Mouse (Mus musculus): Measurements from ENCODE around the gene Tctex1d2. TPM values are rescaled to one million over a fixed set of nuclear protein-coding genes. Genes with fewer than 3 reads are reported as not detected.

Gene Tctex1d2
- polyA plus RNA-seq, 1 experiment, result 24.7 TPM

- TF ChIP-seq POLR2A (IDR thresholded peaks at IDR 0.05; ENCODE audit: borderline replicate concordance, insufficient read depth, low read length) (no peak), CTCF (IDR thresholded peaks at IDR 0.05; ENCODE audit: borderline replicate concordance, insufficient read depth, low read depth, low read length) (no peak)
- peaks cover 6% of the 10 kb centered on the region; the same call in 1 of the 2 replicates for H3K4me1 ChIP-seq (ENCODE audit: control insufficient read depth, insufficient read depth, low read length)
- H3K27me3 ChIP-seq (ENCODE audit: control insufficient read depth, insufficient read depth, low read length), result no peaks in the 10 kb centered on the region
- 86% methylated on average over 3 of the region's 3 CpGs for WGBS
- H3K4me3 ChIP-seq (replicated peaks; ENCODE audit: insufficient read depth, low read depth, low read length), result no peak overlapping the region
- H3K27ac ChIP-seq (ENCODE audit: insufficient read depth, low read length), result no peak overlapping the region
- no peak for DNase-seq
Observed at GRCm38 (mm10) chr16:32449665-32450064, 30.2 kb downstream of the Tctex1d2 start.

- 89% methylated on average over 2 of the region's 2 CpGs for WGBS
- TF ChIP-seq CTCF (IDR thresholded peaks at IDR 0.05; ENCODE audit: borderline replicate concordance, insufficient read depth, low read depth, low read length), result no peak
- no peak for TF ChIP-seq POLR2A (IDR thresholded peaks at IDR 0.05; ENCODE audit: borderline replicate concordance, insufficient read depth, low read length)
- peaks cover 6% of the 10 kb centered on the region; the same call in 1 of the 2 replicates for H3K4me1 ChIP-seq (ENCODE audit: control insufficient read depth, insufficient read depth, low read length)
Observed at GRCm38 (mm10) chr16:32450133-32450532, 30.6 kb downstream of the Tctex1d2 start.

GRCm38 (mm10) chr16:32453102-32453501 lies 33.6 kb downstream of the Tctex1d2 start:
- 93% methylated on average over 8 of the region's 8 CpGs for WGBS
- Histone ChIP-seq H3K27me3 (ENCODE audit: control insufficient read depth, insufficient read depth, low read length) (no peaks in the 10 kb centered on the region), H3K4me3 (replicated peaks; ENCODE audit: insufficient read depth, low read depth, low read length) (no peak overlapping the region), H3K4me1 (ENCODE audit: control insufficient read depth, insufficient read depth, low read length) (peaks cover 3% of the 10 kb centered on the region; the same call in 1 of the 2 replicates), H3K27ac (ENCODE audit: insufficient read depth, low read length) (no peak overlapping the region)
- no peak for TF ChIP-seq CTCF (IDR thresholded peaks at IDR 0.05; ENCODE audit: borderline replicate concordance, insufficient read depth, low read depth, low read length)
- no peak for TF ChIP-seq POLR2A (IDR thresholded peaks at IDR 0.05; ENCODE audit: borderline replicate concordance, insufficient read depth, low read length)
- DNase-seq, result no peak

More at GRCm38 (mm10) chr16:32450133-32450532, 30.6 kb downstream of the Tctex1d2 start:
- H3K4me3 ChIP-seq (replicated peaks; ENCODE audit: insufficient read depth, low read depth, low read length), result no peak overlapping the region
- no peak overlapping the region for H3K27ac ChIP-seq (ENCODE audit: insufficient read depth, low read length)
- DNase-seq, result no peak
- H3K27me3 ChIP-seq (ENCODE audit: control insufficient read depth, insufficient read depth, low read length), result no peaks in the 10 kb centered on the region

- Histone ChIP-seq H3K4me3 (replicated peaks; ENCODE audit: insufficient read depth, low read depth, low read length) (no peak overlapping the region), H3K4me1 (ENCODE audit: control insufficient read depth, insufficient read depth, low read length) (no peaks in the 10 kb centered on the region; the same call in 1 of the 2 replicates), H3K27me3 (ENCODE audit: control insufficient read depth, insufficient read depth, low read length) (no peaks in the 10 kb centered on the region), H3K27ac (ENCODE audit: insufficient read depth, low read length) (no peak overlapping the region)
- DNase-seq, result no peak
- WGBS, result 90% methylated on average over 5 of the region's 5 CpGs
- TF ChIP-seq CTCF (IDR thresholded peaks at IDR 0.05; ENCODE audit: borderline replicate concordance, insufficient read depth, low read depth, low read length), result no peak
- no peak for TF ChIP-seq POLR2A (IDR thresholded peaks at IDR 0.05; ENCODE audit: borderline replicate concordance, insufficient read depth, low read length)
Observed at GRCm38 (mm10) chr16:32454646-32455045, 35.1 kb downstream of the Tctex1d2 start.

GRCm38 (mm10) chr16:32456086-32456485 lies 36.6 kb downstream of the Tctex1d2 start:
- Histone ChIP-seq H3K4me3 (replicated peaks; ENCODE audit: insufficient read depth, low read depth, low read length) (no peak overlapping the region), H3K27ac (ENCODE audit: insufficient read depth, low read length) (no peak overlapping the region), H3K27me3 (ENCODE audit: control insufficient read depth, insufficient read depth, low read length) (no peaks in the 10 kb centered on the region), H3K4me1 (ENCODE audit: control insufficient read depth, insufficient read depth, low read length) (no peaks in the 10 kb centered on the region; the same call in 1 of the 2 replicates)
- DNase-seq, result no peak
- no peak for TF ChIP-seq CTCF (IDR thresholded peaks at IDR 0.05; ENCODE audit: borderline replicate concordance, insufficient read depth, low read depth, low read length)
- no peak for TF ChIP-seq POLR2A (IDR thresholded peaks at IDR 0.05; ENCODE audit: borderline replicate concordance, insufficient read depth, low read length)

GRCm38 (mm10) chr16:32456761-32457160 lies 37.3 kb downstream of the Tctex1d2 start:
- Histone ChIP-seq H3K27ac (ENCODE audit: insufficient read depth, low read length) (no peak overlapping the region), H3K4me3 (replicated peaks; ENCODE audit: insufficient read depth, low read depth, low read length) (no peak overlapping the region), H3K27me3 (ENCODE audit: control insufficient read depth, insufficient read depth, low read length) (no peaks in the 10 kb centered on the region), H3K4me1 (ENCODE audit: control insufficient read depth, insufficient read depth, low read length) (no peaks in the 10 kb centered on the region; the same call in 1 of the 2 replicates)
- no peak for TF ChIP-seq CTCF (IDR thresholded peaks at IDR 0.05; ENCODE audit: borderline replicate concordance, insufficient read depth, low read depth, low read length)
- TF ChIP-seq POLR2A (IDR thresholded peaks at IDR 0.05; ENCODE audit: borderline replicate concordance, insufficient read depth, low read length), result no peak
- DNase-seq, result no peak
- WGBS, result 94% methylated on average over 1 of the region's 1 CpGs

- TF ChIP-seq CTCF (IDR thresholded peaks at IDR 0.05; ENCODE audit: borderline replicate concordance, insufficient read depth, low read depth, low read length) (peak; percentile 64), POLR2A (IDR thresholded peaks at IDR 0.05; ENCODE audit: borderline replicate concordance, insufficient read depth, low read length) (no peak)
- Histone ChIP-seq H3K4me3 (replicated peaks; ENCODE audit: insufficient read depth, low read depth, low read length) (no peak overlapping the region), H3K27ac (ENCODE audit: insufficient read depth, low read length) (no peak overlapping the region), H3K4me1 (ENCODE audit: control insufficient read depth, insufficient read depth, low read length) (no peaks in the 10 kb centered on the region; the same call in 1 of the 2 replicates), H3K27me3 (ENCODE audit: control insufficient read depth, insufficient read depth, low read length) (no peaks in the 10 kb centered on the region)
- peak; percentile 50 to 67 for DNase-seq
- WGBS, result 59% methylated on average over 10 of the region's 10 CpGs
Observed at GRCm38 (mm10) chr16:32457589-32458386, 38.3 kb downstream of the Tctex1d2 start.

GRCm38 (mm10) chr16:32460518-32460917 lies 41.0 kb downstream of the Tctex1d2 start:
- WGBS, result 53% methylated on average over 4 of the region's 4 CpGs
- no peak for TF ChIP-seq CTCF (IDR thresholded peaks at IDR 0.05; ENCODE audit: borderline replicate concordance, insufficient read depth, low read depth, low read length)
- no peak for TF ChIP-seq POLR2A (IDR thresholded peaks at IDR 0.05; ENCODE audit: borderline replicate concordance, insufficient read depth, low read length)
- DNase-seq, result no peak
- Histone ChIP-seq H3K4me1 (ENCODE audit: control insufficient read depth, insufficient read depth, low read length) (no peaks in the 10 kb centered on the region; the same call in 1 of the 2 replicates), H3K4me3 (replicated peaks; ENCODE audit: insufficient read depth, low read depth, low read length) (no peak overlapping the region), H3K27ac (ENCODE audit: insufficient read depth, low read length) (no peak overlapping the region), H3K27me3 (ENCODE audit: control insufficient read depth, insufficient read depth, low read length) (no peaks in the 10 kb centered on the region)

Data from cerebellum, adult 2 months (tissue).